Mouse (Mus musculus): ENCODE measurements around the gene Meioc.

Meioc gene

DNA sequence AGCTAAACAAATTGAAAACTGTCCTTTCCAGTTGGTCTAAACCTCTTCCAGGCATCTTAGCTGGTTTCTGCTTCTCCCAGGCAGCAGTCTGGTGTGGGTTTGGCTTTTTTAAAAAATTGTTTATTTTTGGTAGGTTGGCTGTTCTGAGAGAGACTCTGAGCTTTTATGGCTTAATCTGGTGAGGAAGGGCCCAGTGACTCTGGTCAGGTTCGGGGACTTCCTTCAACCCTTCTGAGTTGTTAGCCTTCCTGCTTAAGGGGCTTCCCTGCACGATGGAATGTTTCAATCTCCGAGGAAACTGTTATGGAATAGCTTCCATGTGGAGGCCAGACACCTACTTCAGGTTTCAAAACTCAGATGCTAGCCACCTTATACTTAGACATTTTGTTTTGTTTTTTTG is at the start of gene Meioc:
Gene Meioc (plus strand): TSS at position 301 of the 400 bp plus-strand sequence.
- no peak for DNase-seq (ENCODE audit: extremely low read depth, low read depth)

DNA sequence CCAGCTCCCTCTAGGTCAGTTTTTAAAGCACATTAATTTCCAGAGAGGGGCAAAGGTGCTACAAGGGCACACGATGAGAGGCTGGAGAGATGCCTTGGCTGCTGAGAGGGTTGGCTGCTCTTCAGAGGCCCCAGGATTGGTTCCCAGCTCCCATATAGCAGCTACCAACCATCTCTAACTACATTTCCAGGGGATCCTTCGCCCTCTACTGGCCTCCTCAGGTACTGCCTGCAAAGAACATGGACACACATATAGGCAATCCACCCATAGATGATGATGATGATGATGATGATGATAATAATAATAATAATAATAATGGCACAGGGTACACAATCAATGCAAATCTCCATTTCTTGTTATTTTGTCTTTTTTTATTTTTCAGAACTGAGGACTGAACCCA is 44.1 kb upstream of the Meioc start:
- DNase-seq (ENCODE audit: extremely low read depth, low read depth) = no peak

DNA sequence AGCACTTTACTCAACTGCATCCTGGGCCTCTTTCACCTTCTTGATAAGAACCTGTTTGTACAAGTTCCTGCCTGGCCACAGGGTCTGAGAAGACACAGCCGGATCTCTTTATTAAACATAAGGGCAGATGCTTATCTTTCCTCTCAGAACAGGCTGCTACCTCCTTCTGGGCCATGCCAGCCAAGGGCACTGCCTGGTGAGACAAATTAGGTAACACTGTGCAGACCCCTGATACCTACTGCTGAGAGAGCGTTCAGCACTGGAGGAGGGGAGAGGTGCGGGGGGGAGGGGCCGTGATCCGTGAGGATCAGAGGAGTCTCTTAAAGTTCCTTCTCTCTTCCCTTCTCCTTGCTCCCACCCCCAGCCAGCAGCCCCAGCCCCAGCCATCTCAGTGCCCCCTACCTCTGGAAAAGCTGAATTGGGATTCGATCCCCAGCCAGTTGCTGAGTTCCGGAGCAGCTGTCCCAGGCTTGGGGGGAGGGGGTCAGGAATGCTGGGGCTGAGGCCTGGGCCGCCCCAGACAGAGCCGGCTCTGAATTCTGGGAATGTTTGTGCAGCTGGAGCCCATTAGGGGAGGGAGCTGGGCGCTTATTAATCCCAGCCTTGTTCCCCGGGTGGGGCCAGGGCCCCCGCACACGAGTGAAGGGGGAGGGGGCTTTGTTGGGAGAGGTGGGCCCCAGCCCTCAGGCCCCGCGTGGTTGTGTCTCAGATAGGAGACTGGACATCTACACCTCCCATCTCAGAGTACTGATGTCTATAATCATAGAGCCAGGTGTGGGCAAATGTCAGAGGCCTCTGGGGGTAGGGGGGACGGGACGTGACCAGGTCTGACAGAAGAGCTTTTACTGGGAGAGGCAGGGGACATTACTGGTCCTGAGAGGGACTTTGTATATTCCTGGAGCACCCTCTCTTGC is 39.4 kb upstream of the Meioc start:
- no peak for DNase-seq (ENCODE audit: extremely low read depth, low read depth)

DNA sequence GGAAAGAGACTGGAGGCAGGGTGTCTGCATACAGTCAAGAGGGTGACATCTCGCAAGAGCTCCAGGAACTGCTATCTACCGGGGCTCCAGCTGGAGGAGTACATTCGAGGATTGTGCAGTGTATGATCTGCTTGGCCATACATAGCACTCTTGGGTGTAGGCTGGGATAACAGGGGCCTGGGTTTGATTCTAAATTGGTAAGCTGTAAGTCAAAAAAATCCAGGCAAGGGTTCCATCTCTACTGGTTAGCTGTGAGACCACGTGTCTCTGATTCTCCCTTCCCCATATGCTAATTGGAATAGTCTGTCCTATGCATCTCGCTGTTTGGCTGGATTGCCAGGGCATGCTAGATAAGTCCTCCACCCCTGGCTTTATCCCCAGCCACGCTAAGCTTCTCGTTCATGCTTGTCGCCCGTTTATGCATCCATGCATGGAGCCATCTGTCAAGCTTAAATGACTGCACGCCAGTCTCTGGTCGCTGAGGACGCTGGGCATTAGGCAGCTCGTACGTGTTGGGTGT is 38.6 kb upstream of the Meioc start:
- DNase-seq (ENCODE audit: extremely low read depth, low read depth) = no peak

DNA sequence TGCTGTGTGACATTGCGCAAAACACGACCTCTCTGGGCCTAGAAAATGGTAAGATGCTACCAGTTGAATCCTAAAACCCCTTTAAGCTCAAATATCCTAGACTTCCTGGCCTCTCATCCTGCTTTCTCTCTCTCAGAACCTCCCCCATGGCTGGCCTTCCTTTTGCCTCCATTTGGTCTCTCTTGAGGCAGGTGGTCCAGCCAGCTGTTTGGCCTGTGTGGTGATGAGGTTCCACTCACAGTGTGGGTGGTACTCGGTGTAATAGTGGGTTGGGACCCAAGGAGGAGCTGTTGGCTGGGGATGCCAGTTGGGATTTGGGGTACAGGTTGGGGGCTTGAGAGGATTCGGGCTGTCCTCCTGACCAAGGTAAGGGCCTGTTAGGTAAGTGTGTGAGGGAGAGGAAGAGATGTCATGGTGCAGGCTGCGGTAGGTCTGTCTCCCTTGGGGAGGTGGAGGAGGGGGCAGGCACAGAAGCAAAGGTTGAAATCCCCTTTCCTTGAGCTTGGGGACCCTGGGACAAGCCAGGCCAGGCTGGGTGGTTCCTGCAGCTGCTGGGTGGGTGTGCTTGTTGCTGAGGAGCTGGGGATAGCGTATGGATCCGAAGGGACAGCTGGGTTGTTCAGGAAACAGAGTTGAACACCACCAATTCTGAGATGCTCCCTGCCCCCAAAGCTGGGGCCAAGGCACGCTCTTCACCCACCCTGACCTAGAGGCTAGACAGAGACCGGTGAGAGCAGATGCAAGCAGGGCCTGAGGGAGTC is 36.2 kb upstream of the Meioc start:
- no peak for DNase-seq (ENCODE audit: extremely low read depth, low read depth)

DNA sequence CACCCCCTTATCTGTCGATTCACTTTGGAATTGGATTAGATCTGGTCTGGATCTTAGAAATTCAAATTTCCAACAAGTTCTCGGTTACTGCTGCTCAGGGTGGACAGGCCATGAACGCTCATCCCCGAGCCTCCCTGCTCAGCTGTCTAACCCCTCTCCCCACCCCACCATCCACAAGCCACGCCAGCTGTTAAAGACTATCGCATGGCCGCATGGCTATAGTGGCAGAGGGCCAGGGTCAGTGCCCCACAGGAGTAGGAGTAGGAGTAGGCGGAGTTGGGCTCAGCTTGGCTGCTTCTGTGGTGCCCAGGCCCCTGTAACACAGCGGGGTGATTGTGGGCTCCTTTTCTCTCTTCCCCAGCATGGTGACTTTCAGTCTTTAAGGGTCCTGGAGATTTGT is 35.0 kb upstream of the Meioc start:
- DNase-seq (ENCODE audit: extremely low read depth, low read depth) = no peak

DNA sequence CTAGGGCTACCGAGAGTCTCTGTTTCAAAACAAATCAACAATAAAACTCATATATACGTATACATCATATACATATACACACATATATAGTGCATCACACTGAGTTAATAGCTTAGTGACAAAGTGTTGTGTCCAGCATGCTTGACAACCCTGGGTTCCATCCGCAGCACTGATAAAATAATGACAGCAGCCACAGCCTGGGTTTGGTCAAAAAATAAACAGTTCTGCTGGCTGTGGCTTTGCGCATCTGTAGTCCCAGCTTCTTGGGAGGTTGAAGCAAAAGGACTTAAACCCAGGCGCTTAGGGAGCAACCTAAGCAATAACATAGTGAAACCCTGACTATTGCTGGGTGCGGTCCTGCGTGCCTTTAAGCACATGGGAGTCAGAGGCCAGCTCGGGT is 34.1 kb upstream of the Meioc start:
- DNase-seq (ENCODE audit: extremely low read depth, low read depth) = no peak

DNA sequence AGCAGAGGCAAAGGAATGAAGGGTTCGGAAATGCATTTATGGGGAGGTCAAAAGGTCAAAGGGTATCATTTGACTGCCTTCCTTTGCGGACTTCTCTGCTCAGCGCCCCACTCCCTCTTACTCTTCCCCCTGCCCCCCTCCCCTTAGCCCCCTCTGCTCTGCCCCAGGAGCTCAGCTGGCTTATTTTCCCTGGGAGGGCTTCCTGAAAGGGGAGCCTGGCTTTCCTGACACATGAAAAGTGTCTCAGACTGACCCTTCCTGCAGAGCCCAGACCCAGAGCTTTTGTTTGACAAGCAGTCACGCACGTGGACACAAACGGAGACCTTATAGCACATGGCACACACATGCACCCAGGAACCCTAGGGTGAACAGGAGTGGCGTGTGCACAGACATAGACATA is 32.8 kb upstream of the Meioc start:
- DNase-seq (ENCODE audit: extremely low read depth, low read depth) = no peak

DNA sequence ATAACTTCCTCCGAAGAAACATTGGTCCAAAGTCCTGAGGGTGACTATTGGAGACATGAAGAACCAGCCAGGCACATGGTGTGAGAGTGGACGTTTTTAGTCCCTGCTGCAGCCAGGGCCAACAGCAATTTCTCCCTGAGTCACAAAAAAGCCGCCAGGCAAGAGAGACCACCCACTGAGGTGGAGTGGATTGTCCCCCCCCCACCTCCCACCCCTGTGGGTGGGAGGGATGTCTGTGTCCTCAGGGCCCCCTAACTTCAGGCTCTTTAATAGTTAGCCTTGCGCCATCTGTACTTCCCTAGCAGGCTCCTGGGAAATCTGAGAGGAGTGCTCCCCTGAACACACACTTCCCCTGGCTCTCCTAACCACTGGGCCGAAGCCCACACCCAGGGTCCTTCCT is 32.3 kb upstream of the Meioc start:
- DNase-seq (ENCODE audit: extremely low read depth, low read depth) = no peak

DNA sequence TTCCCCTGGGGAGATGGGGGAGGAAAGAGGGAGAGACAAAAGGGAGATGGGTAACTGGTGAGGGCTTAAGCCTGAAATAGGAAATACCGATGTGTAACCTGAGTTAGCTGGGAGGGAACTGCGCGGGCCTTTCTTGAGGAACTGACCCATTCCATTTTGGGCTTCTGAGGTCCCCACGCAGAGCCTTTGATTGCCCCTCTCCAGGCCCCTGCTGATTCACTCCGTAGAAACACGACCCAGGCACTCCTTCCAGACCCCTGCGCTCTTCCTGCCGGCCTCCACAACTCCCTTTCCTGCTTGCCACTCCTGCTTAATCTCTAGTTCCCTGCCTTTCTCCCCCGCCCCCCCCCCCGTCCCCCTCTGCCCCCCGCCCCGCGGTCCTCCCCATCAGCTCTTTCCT is 30.8 kb upstream of the Meioc start:
- no peak for DNase-seq (ENCODE audit: extremely low read depth, low read depth)

DNA sequence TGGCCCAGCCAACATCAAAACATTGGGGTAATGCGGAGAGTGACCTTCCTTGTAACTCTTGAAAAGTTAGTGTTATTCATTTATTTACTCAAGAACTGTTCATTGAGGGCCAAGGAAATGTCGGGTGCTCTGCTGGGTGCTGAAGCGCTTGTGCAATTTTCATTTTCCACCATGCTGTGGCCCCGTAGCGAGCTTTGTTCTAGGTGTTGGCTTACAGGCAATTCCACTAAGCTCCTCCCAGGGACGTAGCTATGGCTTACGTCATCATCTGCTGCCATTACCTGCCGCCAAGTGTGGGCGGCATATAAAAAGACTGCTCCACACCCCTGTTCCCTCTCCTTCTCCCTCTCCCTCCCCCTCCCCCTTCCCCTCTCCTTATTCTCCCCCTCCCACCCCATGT is 30.1 kb upstream of the Meioc start:
- no peak for DNase-seq (ENCODE audit: extremely low read depth, low read depth)

DNA sequence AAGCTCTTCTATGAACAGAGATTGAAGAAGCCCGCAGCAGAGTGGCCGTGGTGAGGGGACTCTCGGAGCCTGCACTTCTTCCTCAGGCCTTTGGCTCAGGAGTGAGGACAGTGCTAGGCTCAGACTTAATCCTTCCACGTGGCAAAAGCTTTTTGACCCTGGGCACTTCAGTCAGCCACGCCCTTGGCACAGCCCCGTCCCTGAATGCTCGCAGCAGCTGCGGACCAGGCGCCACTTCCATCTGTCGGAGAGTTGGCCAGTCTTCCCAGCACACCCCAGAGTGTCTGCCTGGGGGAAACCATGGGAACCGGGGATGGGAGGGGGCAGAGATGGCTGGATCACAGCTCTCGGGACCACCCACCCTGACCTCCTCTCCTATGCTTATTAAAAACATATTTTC is 26.6 kb upstream of the Meioc start:
- DNase-seq (ENCODE audit: extremely low read depth, low read depth) = no peak

DNA sequence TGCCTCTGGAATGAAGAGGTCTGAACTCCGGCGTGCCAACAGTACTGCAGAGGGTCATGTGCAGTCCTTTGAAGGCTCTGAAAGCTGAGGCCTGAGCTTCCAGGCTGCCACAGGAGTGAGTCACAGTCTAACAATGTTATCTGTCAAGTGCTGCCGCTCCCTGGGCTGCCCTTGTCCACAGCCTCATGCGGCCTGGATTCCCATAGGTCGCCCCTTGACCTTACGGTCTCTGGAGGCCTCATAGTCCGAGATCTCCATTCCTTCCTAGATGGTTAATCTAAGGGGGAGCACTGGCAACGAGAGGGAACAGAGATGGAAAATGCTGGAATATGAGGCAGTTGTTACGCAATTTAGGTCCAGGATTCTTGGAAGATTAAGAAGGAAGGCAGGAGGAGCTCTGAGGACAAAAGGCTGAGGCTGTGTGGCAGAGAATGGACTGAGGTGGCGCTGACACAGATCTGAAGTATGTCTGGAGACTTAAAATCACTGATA is 19.6 kb upstream of the Meioc start:
- DNase-seq (ENCODE audit: extremely low read depth, low read depth) = no peak

DNA sequence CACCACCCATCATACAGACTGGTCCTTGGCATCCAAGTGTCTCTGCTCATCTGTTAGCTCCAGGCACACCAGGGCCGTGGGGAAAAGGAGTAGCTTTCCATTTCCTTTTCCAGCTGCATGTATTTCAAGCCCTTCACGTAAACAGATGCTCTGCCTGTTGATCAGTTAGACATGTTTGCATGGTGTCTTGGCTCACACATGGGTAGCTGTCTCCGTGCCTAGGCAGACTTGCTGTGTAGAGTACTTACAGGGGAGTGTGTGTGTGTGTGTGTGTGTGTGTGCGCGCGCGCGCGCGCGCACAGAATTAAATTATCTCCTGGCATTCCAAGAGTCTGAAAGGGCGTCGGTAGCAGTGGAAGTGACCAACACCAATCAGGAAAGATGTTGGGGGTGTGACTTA is 17.3 kb upstream of the Meioc start:
- DNase-seq (ENCODE audit: extremely low read depth, low read depth) = no peak

DNA sequence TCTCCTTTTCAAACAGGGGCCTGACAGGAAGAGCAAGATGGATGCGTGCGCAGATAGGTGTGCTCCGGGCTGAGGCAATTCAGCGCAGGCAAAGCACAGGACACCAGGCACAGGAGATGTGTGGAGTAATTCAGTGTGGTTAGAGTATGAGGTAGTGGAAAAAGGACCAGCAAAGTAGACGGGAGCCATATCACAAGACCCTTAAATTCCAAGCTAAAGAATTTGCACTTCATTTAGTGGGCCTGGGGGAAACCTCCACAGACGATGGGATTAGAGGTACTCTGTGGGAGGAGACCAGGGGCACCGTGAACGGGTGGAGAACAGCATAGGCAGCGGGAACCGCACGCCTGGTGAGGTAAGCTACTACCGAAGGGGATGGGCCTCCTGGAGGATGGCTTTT is 15.6 kb upstream of the Meioc start:
- no peak for DNase-seq (ENCODE audit: extremely low read depth, low read depth)

DNA sequence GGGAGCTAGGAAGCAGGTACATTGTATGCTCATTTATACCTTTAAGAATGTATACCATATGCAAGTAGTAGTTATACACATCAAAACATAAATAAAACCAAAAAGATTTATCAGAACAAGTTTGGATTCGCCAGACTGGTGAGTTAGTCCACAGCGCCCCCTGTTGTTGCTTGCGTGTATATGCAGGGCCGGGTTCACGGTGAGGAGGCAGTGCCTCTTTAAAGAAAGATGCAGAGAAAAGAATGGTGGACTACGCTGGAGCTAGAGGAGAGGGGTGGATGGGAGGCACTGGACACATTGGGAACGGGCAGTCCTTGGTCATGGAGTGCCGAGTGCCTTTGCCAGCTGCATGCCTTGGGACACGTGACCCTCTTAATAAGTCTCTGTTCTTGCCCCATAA is 12.1 kb upstream of the Meioc start:
- DNase-seq (ENCODE audit: extremely low read depth, low read depth) = peak; percentile 35

DNA sequence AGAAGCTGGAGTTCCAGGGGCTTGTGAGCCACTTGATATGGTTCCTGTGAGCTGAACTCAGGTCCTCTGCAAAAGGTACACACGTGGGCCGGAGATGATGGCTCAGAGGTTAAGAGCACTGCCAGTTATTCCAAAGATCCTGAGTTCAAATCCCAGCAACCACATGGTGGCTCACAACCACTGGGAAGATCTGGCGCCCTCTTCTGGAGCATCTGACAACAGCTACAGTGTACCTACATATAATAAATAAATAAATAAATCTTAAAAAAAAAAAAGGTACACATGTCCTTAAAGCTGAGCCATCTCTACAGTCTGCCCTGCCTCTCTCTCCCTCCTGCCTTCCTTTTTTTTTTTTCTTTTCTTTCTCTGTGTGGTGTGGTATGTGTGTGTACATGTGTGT is 10.7 kb upstream of the Meioc start:
- DNase-seq (ENCODE audit: extremely low read depth, low read depth) = no peak

DNA sequence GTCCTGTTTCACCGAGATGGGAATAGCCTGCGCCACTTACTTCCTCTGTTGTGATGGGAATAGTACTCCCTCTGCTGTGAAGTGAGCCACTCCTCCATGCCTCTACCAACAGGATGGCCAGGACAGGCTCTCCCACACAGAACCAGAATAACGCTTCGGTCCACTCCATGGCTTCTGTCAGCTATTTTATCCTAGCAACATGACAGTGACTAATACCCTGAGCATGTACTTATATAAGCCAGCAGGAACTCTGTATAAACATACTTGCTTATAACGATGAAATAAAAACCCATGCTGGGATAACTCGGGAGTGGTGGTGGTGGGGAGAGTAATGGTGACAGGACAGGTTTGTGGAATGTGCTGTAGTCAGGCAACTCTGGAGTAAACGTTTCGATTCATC is 7.6 kb upstream of the Meioc start:
- DNase-seq (ENCODE audit: extremely low read depth, low read depth) = no peak

DNA sequence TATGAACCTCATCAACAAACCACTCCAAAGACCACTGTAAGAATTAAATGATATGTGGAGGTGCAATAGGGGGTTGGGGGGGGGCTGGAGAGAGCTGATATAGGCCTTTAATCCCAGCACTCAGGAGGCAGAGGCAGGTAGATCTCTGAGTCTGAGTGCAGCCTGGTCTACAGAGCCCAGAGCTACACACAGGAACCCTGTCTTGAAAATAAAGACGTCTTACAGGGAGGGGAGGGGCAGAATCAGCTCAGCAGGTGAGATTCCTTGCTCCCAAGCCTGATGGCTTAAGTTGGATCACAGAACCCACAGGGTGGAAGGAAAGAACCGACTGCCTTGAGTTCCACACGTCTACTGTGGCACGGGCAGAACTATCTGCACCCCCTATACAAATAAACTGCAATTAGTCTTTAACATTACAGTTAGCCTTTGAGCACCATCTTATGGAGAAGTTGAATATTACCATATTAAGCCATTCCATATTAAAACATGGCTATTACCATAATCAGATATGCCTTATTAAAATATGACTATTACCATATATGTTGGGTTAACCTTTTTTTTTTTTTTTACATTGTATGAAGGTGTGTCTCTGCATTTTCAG is 7.1 kb upstream of the Meioc start:
- peak; percentile 24 for DNase-seq (ENCODE audit: extremely low read depth, low read depth)

DNA sequence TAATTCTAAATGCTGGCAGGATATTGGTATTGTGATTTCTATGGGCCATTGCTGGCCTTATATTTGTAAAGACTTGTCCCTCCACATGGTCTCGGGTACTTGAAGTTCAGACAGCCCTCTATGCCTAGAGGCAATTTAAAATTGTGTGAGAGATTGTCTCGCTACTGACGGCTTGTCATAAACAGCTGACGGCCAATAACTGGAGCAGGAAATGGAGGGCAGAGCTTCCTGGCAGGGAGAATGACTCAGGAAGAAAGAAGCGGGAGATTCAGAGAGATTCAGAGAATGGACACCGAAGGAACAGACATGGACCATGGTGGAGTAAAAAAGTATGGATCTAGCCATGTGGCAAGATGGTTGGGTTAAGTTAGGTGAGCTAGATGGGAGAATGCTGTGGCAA is 6.6 kb upstream of the Meioc start:
- DNase-seq (ENCODE audit: extremely low read depth, low read depth) = no peak

DNA sequence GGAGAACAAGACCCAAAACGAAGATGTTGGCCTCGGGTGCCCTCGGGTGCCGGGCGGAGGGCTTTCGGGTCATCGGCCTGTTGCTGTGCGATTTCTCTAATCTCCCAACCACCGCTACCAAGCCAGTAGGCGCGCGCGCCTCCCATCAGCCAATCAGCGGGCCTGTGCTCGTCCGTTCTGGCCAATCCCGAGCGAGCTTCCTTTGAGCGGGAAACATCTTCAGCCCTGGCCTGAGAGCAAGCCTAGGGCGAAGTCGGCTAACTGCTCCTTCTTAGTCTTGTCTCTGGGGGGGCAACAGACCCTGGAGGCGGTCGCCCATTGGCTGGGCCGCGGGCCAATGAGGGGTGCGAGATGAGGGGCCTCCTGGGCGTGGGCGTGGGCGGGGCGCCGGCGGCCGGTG is 1.6 kb downstream of the Meioc start:
- DNase-seq (ENCODE audit: extremely low read depth, low read depth) = no peak
